Comparison of ENCODE assay signal across 19 mouse cellular contexts in genomic region chr2:75653150-75653549, GRCm38 (mm10).
"Had no signal": no experiment of that assay in that cellular context is flagged by ENCODE, and none has a peak within 500 bp of the region (broad histone marks: within the 10 kb centered on the region; RNA-seq: fewer than 3 reads in every experiment).

No protein-coding gene starts in this region.

- ATAC-seq: midbrain, embryonic 16.5 days had no signal

- H3K4me2 ChIP-seq: lung, embryonic 14.5 days; midbrain, embryonic 12.5 days; neural tube, embryonic 13.5 days; neural tube, embryonic 15.5 days; stomach, embryonic 15.5 days had no signal

- H3K27ac ChIP-seq: midbrain, embryonic 10.5 days; midbrain, embryonic 12.5 days; neural tube, embryonic 13.5 days; neural tube, embryonic 15.5 days; stomach, embryonic 15.5 days had no signal

- H3K9me3 ChIP-seq: midbrain, embryonic 10.5 days; midbrain, embryonic 12.5 days; neural tube, embryonic 13.5 days; neural tube, embryonic 15.5 days; stomach, embryonic 15.5 days had no signal

- H3K36me3 ChIP-seq: midbrain, embryonic 12.5 days; neural tube, embryonic 13.5 days; neural tube, embryonic 15.5 days; stomach, embryonic 15.5 days had no signal

- H3K4me3 ChIP-seq: midbrain, embryonic 10.5 days; midbrain, embryonic 12.5 days; myocyte; neural tube, embryonic 13.5 days; neural tube, embryonic 15.5 days; stomach, embryonic 15.5 days had no signal

- H3K27me3 ChIP-seq: midbrain, embryonic 12.5 days; neural tube, embryonic 13.5 days; neural tube, embryonic 15.5 days; stomach, embryonic 15.5 days had no signal

- H3K9ac ChIP-seq: lung, embryonic 14.5 days; midbrain, embryonic 12.5 days; neural tube, embryonic 13.5 days; neural tube, embryonic 15.5 days; stomach, embryonic 15.5 days had no signal

- DNase-seq: lung, adult 18-20 months; lung, embryonic 14.5 days; lung, postnatal 10 days; lung, postnatal 4 days; midbrain, embryonic 14.5 days; retina, postnatal 1 day; right cerebral cortex, adult 18-20 months; right cerebral cortex, postnatal 25 days; right cerebral cortex, postnatal 4 days; thymus, adult 18-20 months; thymus, postnatal 14 days; thymus, postnatal 36 days had no signal
